Mouse (Mus musculus) CD4-positive helper T cell, adult 2 months (primary cell): ENCODE measurements around the gene Tbc1d22b.
"Not testable (repeated sequence)": the region's sequence is repeated elsewhere in the genome, so short reads cannot be mapped to it uniquely, and the experiment has no call there.

Source experiments
- DNase-seq: peaks from one replicate; pipeline ENCODE4 v3.0.0-alpha.2; 2012; ENCODE audit warnings: low read depth, missing footprints, low spot score

The Tbc1d22b gene

GRCm38 (mm10) chr17:29549543-29550428, at the start of gene Tbc1d22b, which contains the start of gene Gm17657:
Gene Tbc1d22b, plus strand, starts transcription at chr17:29549785.
Gene Gm17657, minus strand, starts transcription at chr17:29549638.
- DNase-seq: peak; percentile 97

GRCm38 (mm10) chr17:29500243-29500740, 49.3 kb upstream of the Tbc1d22b start:
- no peak for DNase-seq

- peak; percentile 80 for DNase-seq
Measured at GRCm38 (mm10) chr17:29500802-29501469, 48.6 kb upstream of the Tbc1d22b start.

- no peak for DNase-seq
Measured at GRCm38 (mm10) chr17:29502005-29502668, 47.4 kb upstream of the Tbc1d22b start.

- DNase-seq: peak; percentile 27
Measured at GRCm38 (mm10) chr17:29502669-29503665, 46.6 kb upstream of the Tbc1d22b start.

GRCm38 (mm10) chr17:29503700-29504099, 45.9 kb upstream of the Tbc1d22b start:
- DNase-seq: peak; percentile 32

GRCm38 (mm10) chr17:29508927-29509608, 40.5 kb upstream of the Tbc1d22b start:
- DNase-seq: no peak

- peak; percentile 17 for DNase-seq
Measured at GRCm38 (mm10) chr17:29510691-29511090, 38.9 kb upstream of the Tbc1d22b start.

GRCm38 (mm10) chr17:29513044-29513730, 36.4 kb upstream of the Tbc1d22b start:
- peak; percentile 69 for DNase-seq

- DNase-seq: peak; percentile 79
Measured at GRCm38 (mm10) chr17:29514435-29514834, 35.1 kb upstream of the Tbc1d22b start.

GRCm38 (mm10) chr17:29518665-29519064, 30.9 kb upstream of the Tbc1d22b start:
- not testable (repeated sequence) for DNase-seq

GRCm38 (mm10) chr17:29519731-29520130, 29.9 kb upstream of the Tbc1d22b start:
- no peak for DNase-seq

- DNase-seq: no peak
Measured at GRCm38 (mm10) chr17:29525613-29526012, 24.0 kb upstream of the Tbc1d22b start.

GRCm38 (mm10) chr17:29528568-29529187, 20.9 kb upstream of the Tbc1d22b start:
- peak; percentile 72 for DNase-seq

- DNase-seq: peak; percentile 52
Measured at GRCm38 (mm10) chr17:29530508-29530907, 19.1 kb upstream of the Tbc1d22b start.

GRCm38 (mm10) chr17:29531278-29531677, 18.3 kb upstream of the Tbc1d22b start:
- peak; percentile 82 for DNase-seq

GRCm38 (mm10) chr17:29531757-29532384, 17.7 kb upstream of the Tbc1d22b start:
- DNase-seq: peak; percentile 93

GRCm38 (mm10) chr17:29533866-29534265, 15.7 kb upstream of the Tbc1d22b start:
- DNase-seq: peak; percentile 82
